In genomic region chr5:98902339-98902738, GRCm38 (mm10) we compare ENCODE assay signal across 11 mouse cellular contexts. TPM values are rescaled to one million over a fixed set of nuclear protein-coding genes. Genes with fewer than 3 reads are reported as not detected.
DNase-seq lines count a peak whose midpoint lies in the region; ATAC-seq lines count a peak whose summit lies in the region.
"Had no signal": no experiment of that assay in that cellular context is flagged by ENCODE, and none has a peak within 500 bp of the region (broad histone marks: within the 10 kb centered on the region; RNA-seq: fewer than 3 reads in every experiment).

No protein-coding gene starts in this region.

- no peaks in the 10 kb centered on the region for H3K27me3 ChIP-seq in hindbrain, embryonic 15.5 days
- H3K27me3 ChIP-seq in hindbrain, embryonic 13.5 days: no peaks in the 10 kb centered on the region

- H3K4me3 ChIP-seq in hindbrain, embryonic 15.5 days: no peak overlapping the region
- no peak overlapping the region for H3K4me3 ChIP-seq in hindbrain, embryonic 13.5 days

- no peak overlapping the region for H3K9ac ChIP-seq in hindbrain, embryonic 15.5 days
- no peak overlapping the region for H3K9ac ChIP-seq in hindbrain, embryonic 13.5 days

- H3K4me2 ChIP-seq in hindbrain, embryonic 15.5 days: no peak overlapping the region
- no peak overlapping the region for H3K4me2 ChIP-seq in hindbrain, embryonic 13.5 days

- ATAC-seq in hindbrain, embryonic 15.5 days (ENCODE audit: low FRiP score, low read depth): peak; percentile 65; the same call in 1 of the 2 replicates
- ATAC-seq in hindbrain, embryonic 13.5 days (ENCODE audit: low FRiP score): no peak
- no peak for ATAC-seq in erythroid progenitor cell, adult 5-6 weeks (replicated peaks; ENCODE audit: low FRiP score, poor library complexity, severe bottlenecking)
- ATAC-seq: activated CD4-positive, CD25-positive, alpha-beta regulatory T cell, adult 4 months had no signal

- H3K4me1 ChIP-seq in hindbrain, embryonic 15.5 days (replicated peaks): no peaks in the 10 kb centered on the region
- no peaks in the 10 kb centered on the region for H3K4me1 ChIP-seq in hindbrain, embryonic 13.5 days (replicated peaks)

- DNase-seq in right cerebral cortex, adult 18-20 months: peak; percentile 9
- no peak for DNase-seq in right cerebral cortex, postnatal 25 days
- DNase-seq in forelimb bud, embryonic 11.5 days (ENCODE audit: low read depth, low spot score): peak; percentile 42
- no peak for DNase-seq in adrenal gland, postnatal 36 days
- DNase-seq in frontal cortex, postnatal 10 days (ENCODE audit: low spot score in 2 of 2): no peak
- DNase-seq: kidney, adult 11 months had no signal

- H3K9me3 ChIP-seq in hindbrain, embryonic 15.5 days: 0 out of 2 replicates have a peak, but pooled peaks cover 4% of the 10 kb centered on the region
- H3K9me3 ChIP-seq in hindbrain, embryonic 13.5 days: no peaks in the 10 kb centered on the region

- no peak overlapping the region for H3K27ac ChIP-seq in hindbrain, embryonic 15.5 days (replicated peaks)
- no peak overlapping the region for H3K27ac ChIP-seq in hindbrain, embryonic 13.5 days

- WGBS in hindbrain, embryonic 15.5 days: 67% methylated on average over 4 of the region's 4 CpGs
- WGBS in hindbrain, embryonic 13.5 days: 67% methylated on average over 4 of the region's 4 CpGs

- no peaks in the 10 kb centered on the region for H3K36me3 ChIP-seq in hindbrain, embryonic 15.5 days
- H3K36me3 ChIP-seq in hindbrain, embryonic 13.5 days: no peaks in the 10 kb centered on the region

RNA-seq across cellular contexts. Expression of gene Bmp3, which starts 48.1 kb away (rescaled TPM):
- polyA plus RNA-seq in hindbrain, embryonic 15.5 days (2015; fragmentation: Nextera tagmentation; extraction: Ambion mirVana): 1.9 and 2.2 TPM in 2 replicates
- polyA plus RNA-seq in hindbrain, embryonic 13.5 days (2015; fragmentation: Nextera tagmentation; extraction: Ambion mirVana): 1.1 and 1.6 TPM in 2 replicates
- total RNA-seq in erythroid progenitor cell, adult 5-6 weeks (2015; ENCODE audit: low replicate concordance): not detected in 2 replicates
- total RNA-seq in erythroid progenitor cell, adult 5-6 weeks (2017; ENCODE audit: low replicate concordance): not detected in 2 replicates
- under 1 TPM; 0.53 to 0.89 TPM for total RNA-seq in adrenal gland, postnatal 36 days (2021)
- total RNA-seq: megakaryocyte, adult 5-6 weeks had no signal
- polyA plus RNA-seq: activated CD4-positive, CD25-positive, alpha-beta regulatory T cell, adult 4 months had no signal

Comparison
In these comparisons a context has a peak if more than half of its experiments do, and no peak if none do; other contexts are left out.
1. DNase-seq: peak in right cerebral cortex, adult 18-20 months (single experiment) and forelimb bud, embryonic 11.5 days (single experiment); none in right cerebral cortex, postnatal 25 days (single experiment), adrenal gland, postnatal 36 days (0 of 2) and frontal cortex, postnatal 10 days (0 of 2).